Mouse (Mus musculus) ovary, postnatal 36 days (tissue): ENCODE measurements at regions not wholly inside any gene's neighbourhood (a gene's known extent, or its start where the extent isn't known, plus 50 kb on each side); places are given as distances from the start of the nearest gene placed in this dataset.
A peak's percentile ranks its signal among the peaks of the same experiment; 100 is the strongest.

ENCODE experiments used
- DNase-seq: peaks from one replicate; pipeline ENCODE4 v3.0.0; 2022; ENCODE audit warnings: low spot score, mixed read lengths

DNA sequence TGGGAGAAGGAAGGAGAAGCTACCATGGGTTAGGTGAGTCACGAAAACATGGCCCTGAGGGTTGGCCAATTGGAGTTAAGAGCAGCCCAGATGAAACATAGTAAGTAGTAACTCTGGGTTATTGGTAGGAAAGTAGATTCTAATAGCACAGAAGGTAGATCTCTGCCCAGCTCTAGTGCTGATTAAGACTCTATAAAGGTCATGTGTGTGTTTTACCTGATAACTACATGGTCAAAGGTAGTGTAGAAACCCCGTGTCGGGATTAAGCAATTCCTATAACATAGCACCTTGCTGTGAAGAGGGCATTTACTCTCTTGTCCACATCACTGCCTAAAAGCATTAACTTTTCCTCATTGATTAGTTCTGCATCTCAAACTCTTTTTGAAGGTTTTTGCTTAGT, 89.0 kb upstream of the Fam241a start:
- DNase-seq = no peak

DNA sequence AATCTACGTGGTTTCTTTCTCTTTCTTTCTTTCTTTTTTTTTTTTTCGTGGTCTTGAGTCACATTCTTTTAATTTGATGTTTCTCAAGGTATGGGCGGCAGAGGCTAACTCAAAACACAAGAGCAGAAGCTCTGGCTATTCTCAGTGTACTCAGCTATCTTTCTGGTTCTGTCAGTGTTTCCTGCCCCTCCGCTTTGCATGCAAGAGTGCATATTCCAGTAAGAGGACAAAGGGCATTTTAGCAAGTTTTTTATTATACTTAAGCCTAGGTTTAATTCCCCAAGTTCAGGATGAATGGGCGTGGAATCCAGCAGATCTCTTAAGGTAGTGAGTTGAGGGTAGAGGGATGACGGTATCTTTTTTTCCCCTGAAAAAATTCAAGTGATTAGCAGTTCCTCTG, 81.1 kb upstream of the Fam241a start:
- no peak for DNase-seq

- peak; percentile 59 for DNase-seq
Observed at GRCm38 (mm10) chr3:127970891-127971290, 74.8 kb upstream of the Fam241a start.

- DNase-seq = no peak
Observed at GRCm38 (mm10) chr3:127967170-127967569, 71.0 kb upstream of the Fam241a start.

DNA sequence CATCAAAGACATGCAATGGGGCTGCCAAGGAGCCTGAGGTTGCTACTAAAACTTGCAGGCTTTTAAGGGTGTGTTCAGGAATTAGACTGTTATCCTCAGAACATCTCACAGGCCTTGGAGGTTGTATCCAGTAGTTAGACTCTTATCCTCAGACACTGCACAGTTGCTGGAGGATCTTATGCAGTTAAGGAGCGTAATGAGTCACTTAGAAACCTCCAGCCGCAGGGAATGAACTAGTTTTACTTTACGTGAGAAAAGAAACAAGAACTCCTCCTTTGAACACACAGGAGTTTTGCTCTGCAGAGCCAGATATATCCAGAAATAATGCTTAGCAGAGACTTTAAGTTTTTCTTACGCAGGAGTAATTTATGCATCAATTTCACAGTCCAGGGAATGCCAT, 70.1 kb upstream of the Fam241a start:
- DNase-seq = no peak

DNA sequence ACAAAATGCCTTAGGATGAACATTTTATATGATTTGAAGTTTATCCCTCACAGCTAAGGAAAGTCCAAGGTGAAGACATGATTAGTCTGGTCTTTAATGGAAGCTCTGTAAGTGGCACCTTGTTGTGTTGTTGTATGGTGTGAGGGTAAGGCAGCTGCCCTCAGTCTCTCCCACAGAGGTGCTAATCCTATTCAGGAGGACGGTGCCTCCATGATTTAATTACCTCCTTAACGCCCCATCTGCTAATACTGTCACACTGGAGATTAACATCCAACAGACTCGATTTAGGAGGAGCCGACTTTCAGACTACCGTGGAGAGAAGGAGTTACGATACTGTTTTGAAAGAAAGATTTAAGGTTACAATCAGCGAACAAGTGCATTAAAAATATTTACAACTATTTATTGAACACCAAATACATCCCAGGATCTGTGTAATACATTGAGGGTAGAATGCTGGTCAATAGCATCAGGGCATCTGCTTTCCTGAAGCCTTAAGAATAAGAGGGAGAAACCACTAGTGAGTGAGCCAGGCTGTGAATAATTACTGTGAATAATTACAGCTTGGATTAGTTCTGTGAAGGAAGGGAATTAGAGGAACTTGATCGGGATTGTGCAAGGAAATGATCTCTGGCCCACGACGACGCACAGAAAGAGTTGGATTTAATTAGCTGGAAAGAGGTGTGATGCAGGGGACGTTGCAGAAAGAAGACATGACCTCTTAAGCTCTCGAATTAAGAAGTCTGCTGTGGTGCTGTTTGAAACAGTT, 63.0 kb upstream of the Fam241a start:
- no peak for DNase-seq

DNA sequence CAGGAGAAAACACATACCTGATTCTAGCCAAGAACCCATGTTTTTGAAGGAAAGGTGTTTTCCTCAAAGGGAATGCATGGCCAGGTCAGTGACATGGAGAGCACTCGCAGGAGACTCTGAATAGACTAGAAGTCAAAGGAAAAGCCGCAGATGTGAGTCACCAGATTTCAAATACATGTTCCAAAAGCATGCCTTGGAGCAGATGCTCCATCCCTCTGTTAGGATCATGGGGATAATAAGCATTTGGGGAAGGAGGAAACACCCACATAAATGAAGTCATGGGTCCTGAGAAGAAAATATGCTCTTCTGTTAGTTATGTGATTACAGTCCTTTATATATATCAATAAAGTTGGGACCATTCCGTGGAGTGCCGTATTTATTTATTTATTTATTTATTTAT, 58.7 kb upstream of the Fam241a start:
- no peak for DNase-seq

GRCm38 (mm10) chr3:127953610-127954009, 57.5 kb upstream of the Fam241a start:
- no peak for DNase-seq

DNA sequence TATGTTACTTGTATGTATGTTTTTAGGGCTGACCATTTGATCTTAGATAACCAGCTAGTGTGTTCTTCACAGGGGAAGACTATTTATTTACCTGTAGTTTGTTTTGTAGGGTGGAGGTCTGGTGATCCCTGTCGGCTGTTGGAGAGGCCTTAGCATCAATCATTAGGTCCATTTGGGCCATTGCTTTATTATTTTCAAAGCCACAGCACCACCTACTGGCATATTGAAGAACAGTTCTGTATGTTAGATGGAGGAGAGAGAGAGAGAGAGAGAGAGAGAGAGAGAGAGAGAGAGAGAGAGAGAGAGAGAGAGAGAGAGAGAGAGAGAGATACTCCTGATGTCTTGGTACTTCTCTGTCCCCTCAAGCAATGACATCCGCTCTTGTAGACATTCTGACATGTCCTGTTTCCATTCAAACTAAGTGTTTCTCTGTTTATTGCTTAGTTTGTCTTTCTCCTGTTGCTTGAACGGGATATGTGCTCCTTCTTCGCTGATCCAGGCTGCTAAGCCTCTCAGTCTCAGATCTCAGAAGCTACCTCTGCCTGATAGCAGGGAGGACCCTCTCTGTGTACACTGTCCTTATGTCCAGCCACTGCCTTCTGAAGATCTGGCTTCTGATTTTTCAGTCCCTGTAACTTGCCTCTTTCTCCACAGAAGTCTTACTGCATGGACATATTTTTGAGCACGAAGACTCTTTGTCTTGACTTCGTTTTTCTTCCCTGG, 52.9 kb upstream of the Fam241a start:
- DNase-seq = no peak

DNA sequence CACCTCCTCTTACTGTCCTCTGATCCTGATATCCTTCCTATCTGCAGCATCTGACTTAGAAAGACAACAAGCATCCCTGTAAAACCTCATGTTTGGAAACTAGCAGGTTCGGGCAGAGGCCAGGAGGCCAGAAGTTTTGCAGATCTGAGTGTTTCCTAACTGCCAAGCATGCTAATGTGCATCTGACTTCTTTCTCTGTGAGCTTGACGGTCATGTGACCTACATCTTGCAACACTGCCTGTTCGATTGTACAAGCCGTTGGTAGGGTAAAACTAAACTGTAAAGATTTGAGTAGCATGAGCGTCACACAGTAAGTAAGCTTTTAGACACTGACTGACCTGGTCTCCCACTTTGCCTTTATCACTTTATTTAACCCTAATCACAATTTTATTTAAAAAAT, 52.2 kb upstream of the Fam241a start:
- DNase-seq = no peak
